Mouse (Mus musculus): ENCODE results near the gene Glrx5. TPM values are rescaled to one million over a fixed set of nuclear protein-coding genes. Genes with fewer than 3 reads are reported as not detected.

Gene Glrx5
- polyA plus RNA-seq, 1 experiment from 2014 or later: 5.1 TPM

GRCm38 (mm10) chr12:105055308-105055707 lies 22.8 kb downstream of the Glrx5 start:
- 92% methylated on average over 6 of the region's 6 CpGs for WGBS (ENCODE audit: missing documents)
- H3K27ac ChIP-seq: no peak overlapping the region
- no peaks in the 10 kb centered on the region for H3K36me3 ChIP-seq (ENCODE audit: inconsistent target)
- H3K79me2 ChIP-seq (ENCODE audit: inconsistent target): no peaks in the 10 kb centered on the region
- no peak overlapping the region for H3K4me3 ChIP-seq (ENCODE audit: inconsistent target)

GRCm38 (mm10) chr12:105060006-105060405 lies 27.5 kb downstream of the Glrx5 start:
- no peak overlapping the region for H3K4me3 ChIP-seq (ENCODE audit: inconsistent target)
- no peaks in the 10 kb centered on the region for H3K36me3 ChIP-seq (ENCODE audit: inconsistent target)
- no peak overlapping the region for H3K27ac ChIP-seq
- no peaks in the 10 kb centered on the region for H3K79me2 ChIP-seq (ENCODE audit: inconsistent target)
- WGBS (ENCODE audit: missing documents): 96% methylated on average over 2 of the region's 2 CpGs

GRCm38 (mm10) chr12:105063201-105064134 lies 31.0 kb downstream of the Glrx5 start:
- Histone ChIP-seq H3K36me3 (ENCODE audit: inconsistent target) (no peaks in the 10 kb centered on the region), H3K4me3 (ENCODE audit: inconsistent target) (no peak overlapping the region), H3K27ac (no peak overlapping the region), H3K79me2 (ENCODE audit: inconsistent target) (no peaks in the 10 kb centered on the region)
- 72% methylated on average over 27 of the region's 28 CpGs for WGBS (ENCODE audit: missing documents)

GRCm38 (mm10) chr12:105064168-105064567 lies 31.7 kb downstream of the Glrx5 start:
- Histone ChIP-seq H3K79me2 (ENCODE audit: inconsistent target) (no peaks in the 10 kb centered on the region), H3K36me3 (ENCODE audit: inconsistent target) (no peaks in the 10 kb centered on the region), H3K4me3 (ENCODE audit: inconsistent target) (no peak overlapping the region), H3K27ac (no peak overlapping the region)
- WGBS (ENCODE audit: missing documents): 95% methylated on average over 4 of the region's 4 CpGs

GRCm38 (mm10) chr12:105065119-105065518 lies 32.6 kb downstream of the Glrx5 start:
- H3K4me3 ChIP-seq (ENCODE audit: inconsistent target): no peak overlapping the region
- no peaks in the 10 kb centered on the region for H3K36me3 ChIP-seq (ENCODE audit: inconsistent target)
- H3K79me2 ChIP-seq (ENCODE audit: inconsistent target): no peaks in the 10 kb centered on the region
- 60% methylated on average over 7 of the region's 7 CpGs for WGBS (ENCODE audit: missing documents)
- no peak overlapping the region for H3K27ac ChIP-seq

GRCm38 (mm10) chr12:105066523-105066922 lies 34.0 kb downstream of the Glrx5 start:
- WGBS (ENCODE audit: missing documents): 93% methylated on average over 10 of the region's 10 CpGs
- Histone ChIP-seq H3K4me3 (ENCODE audit: inconsistent target) (no peak overlapping the region), H3K79me2 (ENCODE audit: inconsistent target) (no peaks in the 10 kb centered on the region), H3K27ac (no peak overlapping the region), H3K36me3 (ENCODE audit: inconsistent target) (no peaks in the 10 kb centered on the region)

- Histone ChIP-seq H3K4me3 (ENCODE audit: inconsistent target) (no peak overlapping the region), H3K36me3 (ENCODE audit: inconsistent target) (no peaks in the 10 kb centered on the region), H3K27ac (no peak overlapping the region), H3K79me2 (ENCODE audit: inconsistent target) (no peaks in the 10 kb centered on the region)
- WGBS (ENCODE audit: missing documents): 25% methylated on average over 5 of the region's 5 CpGs
These were observed 36.4 kb downstream of the Glrx5 start for GRCm38 (mm10) chr12:105068911-105069310.

GRCm38 (mm10) chr12:105073708-105074107 lies 41.2 kb downstream of the Glrx5 start:
- Histone ChIP-seq H3K4me3 (ENCODE audit: inconsistent target) (no peak overlapping the region), H3K27ac (no peak overlapping the region), H3K36me3 (ENCODE audit: inconsistent target) (no peaks in the 10 kb centered on the region), H3K79me2 (ENCODE audit: inconsistent target) (no peaks in the 10 kb centered on the region)
- 44% methylated on average over 9 of the region's 9 CpGs for WGBS (ENCODE audit: missing documents)

GRCm38 (mm10) chr12:105075496-105075895 lies 43.0 kb downstream of the Glrx5 start:
- Histone ChIP-seq H3K27ac (no peak overlapping the region), H3K4me3 (ENCODE audit: inconsistent target) (no peak overlapping the region), H3K36me3 (ENCODE audit: inconsistent target) (no peaks in the 10 kb centered on the region), H3K79me2 (ENCODE audit: inconsistent target) (no peaks in the 10 kb centered on the region)
- 70% methylated on average over 7 of the region's 7 CpGs for WGBS (ENCODE audit: missing documents)

- Histone ChIP-seq H3K4me3 (ENCODE audit: inconsistent target) (no peak overlapping the region), H3K27ac (no peak overlapping the region), H3K79me2 (ENCODE audit: inconsistent target) (no peaks in the 10 kb centered on the region), H3K36me3 (ENCODE audit: inconsistent target) (no peaks in the 10 kb centered on the region)
- 94% methylated on average over 3 of the region's 3 CpGs for WGBS (ENCODE audit: missing documents)
These were observed 44.0 kb downstream of the Glrx5 start for GRCm38 (mm10) chr12:105076511-105076910.

- Histone ChIP-seq H3K79me2 (ENCODE audit: inconsistent target) (no peaks in the 10 kb centered on the region), H3K4me3 (ENCODE audit: inconsistent target) (no peak overlapping the region), H3K27ac (no peak overlapping the region), H3K36me3 (ENCODE audit: inconsistent target) (no peaks in the 10 kb centered on the region)
- WGBS (ENCODE audit: missing documents): 96% methylated on average over 2 of the region's 2 CpGs
These were observed 44.7 kb downstream of the Glrx5 start for GRCm38 (mm10) chr12:105077232-105077631.

- Histone ChIP-seq H3K27ac (no peak overlapping the region), H3K4me3 (ENCODE audit: inconsistent target) (no peak overlapping the region), H3K36me3 (ENCODE audit: inconsistent target) (no peaks in the 10 kb centered on the region), H3K79me2 (ENCODE audit: inconsistent target) (no peaks in the 10 kb centered on the region)
- 72% methylated on average over 5 of the region's 5 CpGs for WGBS (ENCODE audit: missing documents)
These were observed 51.7 kb downstream of the Glrx5 start for GRCm38 (mm10) chr12:105084171-105084570.

- Histone ChIP-seq H3K4me3 (ENCODE audit: inconsistent target) (no peak overlapping the region), H3K27ac (no peak overlapping the region), H3K79me2 (ENCODE audit: inconsistent target) (no peaks in the 10 kb centered on the region), H3K36me3 (ENCODE audit: inconsistent target) (no peaks in the 10 kb centered on the region)
- 90% methylated on average over 6 of the region's 6 CpGs for WGBS (ENCODE audit: missing documents)
These were observed 52.3 kb downstream of the Glrx5 start for GRCm38 (mm10) chr12:105084816-105085215.

GRCm38 (mm10) chr12:105085296-105085695 lies 52.8 kb downstream of the Glrx5 start:
- Histone ChIP-seq H3K79me2 (ENCODE audit: inconsistent target) (no peaks in the 10 kb centered on the region), H3K4me3 (ENCODE audit: inconsistent target) (no peak overlapping the region), H3K36me3 (ENCODE audit: inconsistent target) (no peaks in the 10 kb centered on the region), H3K27ac (no peak overlapping the region)
- 83% methylated on average over 11 of the region's 12 CpGs for WGBS (ENCODE audit: missing documents)

- Histone ChIP-seq H3K36me3 (ENCODE audit: inconsistent target) (no peaks in the 10 kb centered on the region), H3K27ac (no peak overlapping the region), H3K4me3 (ENCODE audit: inconsistent target) (no peak overlapping the region), H3K79me2 (ENCODE audit: inconsistent target) (no peaks in the 10 kb centered on the region)
- WGBS (ENCODE audit: missing documents): 80% methylated on average over 6 of the region's 6 CpGs
These were observed 54.3 kb downstream of the Glrx5 start for GRCm38 (mm10) chr12:105086781-105087180.

All from macrophage (primary cell).